In genomic region chr5:8346329-8346728, GRCm38 (mm10) we compare ENCODE assay signal across 15 mouse cellular contexts.
"Had no signal": no experiment of that assay in that cellular context is flagged by ENCODE, and none has a peak within 500 bp of the region (broad histone marks: within the 10 kb centered on the region; RNA-seq: fewer than 3 reads in every experiment).

No protein-coding gene starts in this region.

- H3K9me3 ChIP-seq: limb, embryonic 10.5 days; liver, embryonic 13.5 days; lung, embryonic 15.5 days; midbrain, embryonic 10.5 days; neural tube, embryonic 12.5 days had no signal

- H3K27ac ChIP-seq: left cerebral cortex, adult 2 months; limb, embryonic 10.5 days; liver, embryonic 13.5 days; lung, embryonic 15.5 days; midbrain, embryonic 10.5 days; neural tube, embryonic 12.5 days had no signal

- H3K4me1 ChIP-seq: limb, embryonic 10.5 days; liver, embryonic 13.5 days; lung, embryonic 15.5 days; neural tube, embryonic 12.5 days had no signal

- H3K36me3 ChIP-seq: limb, embryonic 10.5 days; liver, embryonic 13.5 days; lung, embryonic 15.5 days; midbrain, embryonic 10.5 days; neural tube, embryonic 12.5 days had no signal

- H3K4me2 ChIP-seq: liver, embryonic 13.5 days; lung, embryonic 15.5 days; neural tube, embryonic 12.5 days had no signal

- DNase-seq: kidney, adult 18-20 months; kidney, postnatal 25 days; liver, embryonic 13.5 days; liver, postnatal 0 days; lung, postnatal 14 days; midbrain, embryonic 14.5 days; right cerebral cortex, adult 18-20 months; right cerebral cortex, postnatal 25 days; thymus, adult 2 months; thymus, postnatal 25 days had no signal

- H3K9ac ChIP-seq: liver, embryonic 13.5 days; liver, postnatal 0 days; lung, embryonic 15.5 days; neural tube, embryonic 12.5 days had no signal

- ATAC-seq: liver, postnatal 0 days had no signal

- H3K4me3 ChIP-seq: left cerebral cortex, adult 2 months; limb, embryonic 10.5 days; liver, embryonic 13.5 days; lung, embryonic 15.5 days; midbrain, embryonic 10.5 days; neural tube, embryonic 12.5 days had no signal

- H3K27me3 ChIP-seq: liver, embryonic 13.5 days; lung, embryonic 15.5 days; neural tube, embryonic 12.5 days had no signal
